8 mouse cellular contexts compared by ENCODE assay signal in the genomic region with DNA sequence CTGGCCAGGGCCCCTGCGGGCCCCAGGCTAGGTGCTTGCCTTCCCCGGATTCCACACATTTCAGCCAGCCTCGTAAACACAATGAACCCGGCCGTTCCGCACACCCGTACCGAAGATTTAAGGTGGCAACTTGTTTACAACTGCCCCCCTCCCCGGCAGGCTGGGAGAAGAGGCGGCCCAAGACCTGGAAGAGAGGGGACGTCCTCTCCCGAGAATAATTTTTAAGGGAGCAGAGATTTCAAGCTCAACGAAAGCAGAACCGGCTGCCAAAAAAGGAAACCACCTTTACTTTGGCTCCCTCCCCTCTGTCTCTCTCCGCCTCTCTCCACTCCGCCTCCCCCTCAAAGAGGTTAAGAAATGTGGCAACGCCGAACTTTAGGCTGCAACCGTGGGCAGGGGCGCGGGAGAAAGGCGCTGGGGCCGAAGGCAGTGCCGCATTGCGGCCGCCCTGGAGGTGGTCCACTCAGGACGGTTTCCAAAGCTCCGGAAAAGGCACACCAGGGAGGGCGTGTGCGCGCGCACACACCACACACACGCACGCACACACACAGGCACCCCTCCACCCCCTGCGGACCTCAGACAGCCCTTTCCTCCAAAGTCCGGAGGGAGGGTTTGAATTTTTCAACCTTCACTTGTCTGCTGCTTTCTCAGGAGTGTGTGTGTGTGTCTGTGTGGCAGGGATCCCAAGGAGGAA. TPM values are rescaled to one million over a fixed set of nuclear protein-coding genes. Genes with fewer than 3 reads are reported as not detected.
DNase-seq lines count a peak whose midpoint lies in the region; ATAC-seq and TF ChIP-seq lines count a peak whose summit lies in the region.

No protein-coding gene starts in this region.

- peaks cover 26% of the 10 kb centered on the region for H3K4me1 ChIP-seq in limb, embryonic 14.5 days (ENCODE audit: control insufficient read depth, insufficient read depth, low read length)
- H3K4me1 ChIP-seq in midbrain, embryonic 15.5 days = peaks cover 44% of the 10 kb centered on the region

- H3K27ac ChIP-seq in limb, embryonic 14.5 days (replicated peaks; ENCODE audit: low read depth, low read length) = peak overlapping the region; percentile 99
- H3K27ac ChIP-seq in midbrain, embryonic 15.5 days = peak overlapping the region; percentile 95

- no peaks in the 10 kb centered on the region for H3K9me3 ChIP-seq in limb, embryonic 14.5 days (ENCODE audit: control insufficient read depth, low read length)
- H3K9me3 ChIP-seq in midbrain, embryonic 15.5 days = no peaks in the 10 kb centered on the region

- ATAC-seq in common myeloid progenitor, adult 5-6 weeks (replicated peaks; ENCODE audit: low read depth, poor library complexity, severe bottlenecking) = peak; percentile 11; the same call in 1 of the 2 replicates
- ATAC-seq in limb, embryonic 14.5 days (ENCODE audit: low FRiP score, low read depth) = no peak
- ATAC-seq in midbrain, embryonic 15.5 days (replicated peaks) = no peak

- peak; percentile 36 to 74 for DNase-seq in layer of hippocampus, adult 18-20 months (ENCODE audit: low spot score in 2 of 2)
- no peak for DNase-seq in layer of hippocampus, adult 8-10 months (ENCODE audit: low spot score in 2 of 2)
- DNase-seq in gastrocnemius, postnatal 10 days = peak; percentile 61
- DNase-seq in induced T-regulatory cell, adult 2 months (ENCODE audit: low read depth) = peak; percentile 86
- peak; percentile 75 for DNase-seq in limb, embryonic 14.5 days (ENCODE audit: low spot score)
- DNase-seq in spleen, postnatal 36 days (ENCODE audit: low spot score in 2 of 2) = peak; percentile 62 to 64

- WGBS in limb, embryonic 14.5 days = 3% methylated on average over 35 of the region's 36 CpGs
- WGBS in midbrain, embryonic 15.5 days = under 1% methylated on average over 36 of the region's 36 CpGs

- H3K4me3 ChIP-seq in limb, embryonic 14.5 days (replicated peaks; ENCODE audit: low read length) = peak overlapping the region; percentile 90
- peak overlapping the region; percentile 81 for H3K4me3 ChIP-seq in midbrain, embryonic 15.5 days

- peak overlapping the region; percentile 95 for H3K4me2 ChIP-seq in limb, embryonic 14.5 days (replicated peaks; ENCODE audit: low read depth, low read length, severe bottlenecking)
- peak overlapping the region; percentile 100 for H3K4me2 ChIP-seq in midbrain, embryonic 15.5 days

- H3K36me3 ChIP-seq in limb, embryonic 14.5 days (ENCODE audit: control insufficient read depth, insufficient read depth, low read length) = peaks cover 24% of the 10 kb centered on the region
- H3K36me3 ChIP-seq in midbrain, embryonic 15.5 days (replicated peaks) = no peaks in the 10 kb centered on the region

- H3K27me3 ChIP-seq in limb, embryonic 14.5 days (ENCODE audit: control insufficient read depth, insufficient read depth, low read length) = no peaks in the 10 kb centered on the region
- peaks cover 6% of the 10 kb centered on the region for H3K27me3 ChIP-seq in midbrain, embryonic 15.5 days (replicated peaks)

- H3K9ac ChIP-seq in limb, embryonic 14.5 days (ENCODE audit: low read depth, low read length, severe bottlenecking) = peak overlapping the region; percentile 98
- peak overlapping the region; percentile 86 for H3K9ac ChIP-seq in midbrain, embryonic 15.5 days

- peak; percentile 56; the same call in 1 of the 2 replicates for TF ChIP-seq POLR2A in limb, embryonic 14.5 days (IDR thresholded peaks at IDR 0.05; ENCODE audit: borderline replicate concordance, extremely low read depth, insufficient read depth, insufficient read length)

RNA-seq across cellular contexts. Expression of gene Ptch1, which starts 8.6 kb away (rescaled TPM):
- 10 to 100 TPM; 43.0 to 50.2 TPM for total RNA-seq in layer of hippocampus, adult 18-20 months (2021)
- 10 to 100 TPM; 43.2 to 67.4 (median 50.6) TPM for total RNA-seq in layer of hippocampus, adult 8-10 months (2022)
- total RNA-seq in common myeloid progenitor, adult 5-6 weeks (2017) = 11.9 and 13.8 TPM in 2 replicates
- 10 to 100 TPM; 13.6 to 20.3 TPM for total RNA-seq in gastrocnemius, postnatal 10 days (2021)
- 45.9 and 67.7 TPM in 2 replicates for polyA plus RNA-seq in limb, embryonic 14.5 days (2012; rRNA removed)
- polyA plus RNA-seq in limb, embryonic 14.5 days (2014; fragmentation: Nextera tagmentation; extraction: Ambion mirVana) = 31.0 and 36.6 TPM in 2 replicates
- polyA plus RNA-seq in midbrain, embryonic 15.5 days (2015; fragmentation: Nextera tagmentation; extraction: Ambion mirVana) = 15.5 and 15.7 TPM in 2 replicates

Comparison
In these comparisons a context has a peak if more than half of its experiments do, and no peak if none do; other contexts are left out.
1. DNase-seq: peak in layer of hippocampus, adult 18-20 months (2 of 2), gastrocnemius, postnatal 10 days (single experiment), induced T-regulatory cell, adult 2 months (single experiment), limb, embryonic 14.5 days (single experiment) and spleen, postnatal 36 days (2 of 2); none in layer of hippocampus, adult 8-10 months (0 of 2).